Comparison of ENCODE assay signal across 14 mouse cellular contexts in genomic region chr1:165935466-165935818, GRCm38 (mm10).
DNase-seq lines count a peak whose midpoint lies in the region; ATAC-seq lines count a peak whose summit lies in the region.
"Had no signal": no experiment of that assay in that cellular context is flagged by ENCODE, and none has a peak within 500 bp of the region (broad histone marks: within the 10 kb centered on the region; RNA-seq: fewer than 3 reads in every experiment).

No protein-coding gene starts in this region.

- no peaks in the 10 kb centered on the region for H3K9me3 ChIP-seq in hindbrain, embryonic 11.5 days (ENCODE audit: control insufficient read depth, low read length)
- H3K9me3 ChIP-seq in hindbrain, embryonic 10.5 days, result no peaks in the 10 kb centered on the region
- H3K9me3 ChIP-seq in forebrain, embryonic 11.5 days (ENCODE audit: control insufficient read depth, low read length), result no peaks in the 10 kb centered on the region
- H3K9me3 ChIP-seq in hindbrain, embryonic 15.5 days, result no peaks in the 10 kb centered on the region
- H3K9me3 ChIP-seq in neural tube, embryonic 13.5 days, result no peaks in the 10 kb centered on the region
- no peaks in the 10 kb centered on the region for H3K9me3 ChIP-seq in heart, embryonic 12.5 days (replicated peaks)
- H3K9me3 ChIP-seq in embryonic facial prominence, embryonic 10.5 days, result no peaks in the 10 kb centered on the region
- H3K9me3 ChIP-seq: limb, embryonic 13.5 days had no signal

- no peak overlapping the region for H3K4me3 ChIP-seq in hindbrain, embryonic 11.5 days (ENCODE audit: low read depth, low read length)
- H3K4me3 ChIP-seq in hindbrain, embryonic 10.5 days, result no peak overlapping the region
- H3K4me3 ChIP-seq in forebrain, embryonic 11.5 days (ENCODE audit: low read depth, low read length), result no peak overlapping the region
- H3K4me3 ChIP-seq in hindbrain, embryonic 15.5 days, result no peak overlapping the region
- H3K4me3 ChIP-seq in neural tube, embryonic 13.5 days, result no peak overlapping the region
- H3K4me3 ChIP-seq in heart, embryonic 12.5 days, result no peak overlapping the region
- no peak overlapping the region for H3K4me3 ChIP-seq in embryonic facial prominence, embryonic 10.5 days
- H3K4me3 ChIP-seq: gastrocnemius, adult 2 months; limb, embryonic 13.5 days had no signal

- WGBS in hindbrain, embryonic 11.5 days, result 68% methylated on average over 2 of the region's 2 CpGs
- 84% methylated on average over 2 of the region's 2 CpGs for WGBS in hindbrain, embryonic 10.5 days
- 34% methylated on average over 2 of the region's 2 CpGs for WGBS in forebrain, embryonic 11.5 days
- 24% methylated on average over 2 of the region's 2 CpGs for whole genome bisulfite sequencing in hindbrain, embryonic 15.5 days
- 42% methylated on average over 2 of the region's 2 CpGs for WGBS in neural tube, embryonic 13.5 days
- 75% methylated on average over 2 of the region's 2 CpGs for WGBS in heart, embryonic 12.5 days
- WGBS in embryonic facial prominence, embryonic 10.5 days, result 71% methylated on average over 2 of the region's 2 CpGs

- no peaks in the 10 kb centered on the region for H3K36me3 ChIP-seq in hindbrain, embryonic 11.5 days (ENCODE audit: control insufficient read depth, insufficient read depth, low read length)
- H3K36me3 ChIP-seq in hindbrain, embryonic 10.5 days, result no peaks in the 10 kb centered on the region
- no peaks in the 10 kb centered on the region for H3K36me3 ChIP-seq in forebrain, embryonic 11.5 days (ENCODE audit: control insufficient read depth, insufficient read depth, low read length)
- H3K36me3 ChIP-seq in hindbrain, embryonic 15.5 days, result no peaks in the 10 kb centered on the region
- no peaks in the 10 kb centered on the region for H3K36me3 ChIP-seq in neural tube, embryonic 13.5 days
- no peaks in the 10 kb centered on the region for H3K36me3 ChIP-seq in heart, embryonic 12.5 days
- no peaks in the 10 kb centered on the region for H3K36me3 ChIP-seq in embryonic facial prominence, embryonic 10.5 days (replicated peaks)
- H3K36me3 ChIP-seq: limb, embryonic 13.5 days had no signal

- peak; percentile 53; the same call in 1 of the 2 replicates for ATAC-seq in hindbrain, embryonic 11.5 days (ENCODE audit: low FRiP score)
- no peak for ATAC-seq in forebrain, embryonic 11.5 days (replicated peaks; ENCODE audit: low FRiP score)
- no peak for ATAC-seq in hindbrain, embryonic 15.5 days (ENCODE audit: low FRiP score, low read depth)
- ATAC-seq in neural tube, embryonic 13.5 days (ENCODE audit: low read depth), result peak; percentile 54; the same call in 1 of the 2 replicates
- no peak for ATAC-seq in heart, embryonic 12.5 days (ENCODE audit: insufficient number of reproducible peaks, low FRiP score)

- H3K27me3 ChIP-seq in hindbrain, embryonic 11.5 days (ENCODE audit: control insufficient read depth, insufficient read depth, low read length), result no peaks in the 10 kb centered on the region
- H3K27me3 ChIP-seq in hindbrain, embryonic 10.5 days (ENCODE audit: insufficient read depth, poor library complexity, severe bottlenecking), result no peaks in the 10 kb centered on the region
- no peaks in the 10 kb centered on the region; the same call in 1 of the 2 replicates for H3K27me3 ChIP-seq in forebrain, embryonic 11.5 days (ENCODE audit: control insufficient read depth, insufficient read depth, low read length)
- H3K27me3 ChIP-seq in hindbrain, embryonic 15.5 days, result no peaks in the 10 kb centered on the region
- H3K27me3 ChIP-seq in neural tube, embryonic 13.5 days, result no peaks in the 10 kb centered on the region
- H3K27me3 ChIP-seq in heart, embryonic 12.5 days (replicated peaks), result no peaks in the 10 kb centered on the region
- no peaks in the 10 kb centered on the region for H3K27me3 ChIP-seq in embryonic facial prominence, embryonic 10.5 days (replicated peaks; ENCODE audit: low read depth, poor library complexity, severe bottlenecking)
- H3K27me3 ChIP-seq: limb, embryonic 13.5 days had no signal

- H3K9ac ChIP-seq in hindbrain, embryonic 11.5 days (ENCODE audit: low read depth, low read length), result no peak overlapping the region
- H3K9ac ChIP-seq in forebrain, embryonic 11.5 days (ENCODE audit: low read length), result no peak overlapping the region
- no peak overlapping the region for H3K9ac ChIP-seq in hindbrain, embryonic 15.5 days
- no peak overlapping the region for H3K9ac ChIP-seq in neural tube, embryonic 13.5 days
- no peak overlapping the region for H3K9ac ChIP-seq in heart, embryonic 12.5 days
- H3K9ac ChIP-seq: limb, embryonic 13.5 days had no signal

- no peak for DNase-seq in hindbrain, embryonic 11.5 days (ENCODE audit: low spot score)
- no peak for DNase-seq in hindbrain, embryonic 10.5 days (ENCODE audit: low spot score)
- DNase-seq in forebrain, embryonic 11.5 days (ENCODE audit: low spot score), result no peak
- DNase-seq in embryonic facial prominence, embryonic 10.5 days (ENCODE audit: low spot score), result no peak
- no peak for DNase-seq in left cerebral cortex, adult 8-10 months (ENCODE audit: low spot score in 2 of 2)
- DNase-seq: adrenal gland, postnatal 25 days; cerebellum, adult 11 months; gastrocnemius, adult 2 months; lung, adult 2 months had no signal

- H3K4me1 ChIP-seq in hindbrain, embryonic 11.5 days (replicated peaks; ENCODE audit: control insufficient read depth, insufficient read depth, low read length), result no peaks in the 10 kb centered on the region
- H3K4me1 ChIP-seq in hindbrain, embryonic 10.5 days (replicated peaks), result peaks cover 15% of the 10 kb centered on the region
- peaks cover 9% of the 10 kb centered on the region; the same call in 1 of the 2 replicates for H3K4me1 ChIP-seq in forebrain, embryonic 11.5 days (replicated peaks; ENCODE audit: control insufficient read depth, insufficient read depth, low read length)
- H3K4me1 ChIP-seq in hindbrain, embryonic 15.5 days (replicated peaks), result peaks cover 24% of the 10 kb centered on the region
- peaks cover 31% of the 10 kb centered on the region for H3K4me1 ChIP-seq in neural tube, embryonic 13.5 days (replicated peaks)
- H3K4me1 ChIP-seq in heart, embryonic 12.5 days (replicated peaks), result peaks cover 5% of the 10 kb centered on the region
- H3K4me1 ChIP-seq in embryonic facial prominence, embryonic 10.5 days, result peaks cover 4% of the 10 kb centered on the region; the same call in 1 of the 2 replicates

- H3K4me2 ChIP-seq in hindbrain, embryonic 11.5 days (replicated peaks; ENCODE audit: low read depth, low read length), result no peak overlapping the region
- H3K4me2 ChIP-seq in forebrain, embryonic 11.5 days (ENCODE audit: low read depth, low read length, severe bottlenecking), result peak overlapping the region; percentile 26; the same call in 1 of the 2 replicates
- peak overlapping the region; percentile 39 for H3K4me2 ChIP-seq in hindbrain, embryonic 15.5 days
- H3K4me2 ChIP-seq in neural tube, embryonic 13.5 days, result peak overlapping the region; percentile 45
- no peak overlapping the region for H3K4me2 ChIP-seq in heart, embryonic 12.5 days
- H3K4me2 ChIP-seq: heart, embryonic 11.5 days; limb, embryonic 13.5 days had no signal

- no peak overlapping the region for H3K27ac ChIP-seq in hindbrain, embryonic 11.5 days (ENCODE audit: low read depth, low read length)
- H3K27ac ChIP-seq in hindbrain, embryonic 10.5 days, result no peak overlapping the region
- peak overlapping the region; percentile 79 for H3K27ac ChIP-seq in forebrain, embryonic 11.5 days (ENCODE audit: low read depth, low read length)
- H3K27ac ChIP-seq in hindbrain, embryonic 15.5 days (replicated peaks), result peak overlapping the region; percentile 82
- H3K27ac ChIP-seq in neural tube, embryonic 13.5 days (replicated peaks), result peak overlapping the region; percentile 75
- no peak overlapping the region for H3K27ac ChIP-seq in heart, embryonic 12.5 days (ENCODE audit: poor library complexity, severe bottlenecking)
- H3K27ac ChIP-seq in embryonic facial prominence, embryonic 10.5 days (replicated peaks), result no peak overlapping the region
- H3K27ac ChIP-seq: gastrocnemius, adult 2 months; limb, embryonic 13.5 days had no signal

Comparison
In these comparisons a context has a peak if more than half of its experiments do, and no peak if none do; other contexts are left out.
1. ATAC-seq: peak in hindbrain, embryonic 11.5 days (single experiment) and neural tube, embryonic 13.5 days (single experiment); none in forebrain, embryonic 11.5 days (single experiment), hindbrain, embryonic 15.5 days (single experiment) and heart, embryonic 12.5 days (single experiment).
2. H3K27ac ChIP-seq: peak in forebrain, embryonic 11.5 days (single experiment), hindbrain, embryonic 15.5 days (single experiment) and neural tube, embryonic 13.5 days (single experiment); none in hindbrain, embryonic 11.5 days (single experiment), hindbrain, embryonic 10.5 days (single experiment), heart, embryonic 12.5 days (single experiment) and embryonic facial prominence, embryonic 10.5 days (single experiment).
3. H3K4me2 ChIP-seq: peak in forebrain, embryonic 11.5 days (single experiment), hindbrain, embryonic 15.5 days (single experiment) and neural tube, embryonic 13.5 days (single experiment); none in hindbrain, embryonic 11.5 days (single experiment) and heart, embryonic 12.5 days (single experiment).